Mouse (Mus musculus) liver, embryonic 15.5 days (tissue): ENCODE data around the gene Ccdc186. TPM values are rescaled to one million over a fixed set of nuclear protein-coding genes. Genes with fewer than 3 reads are reported as not detected.
"Not testable (repeated sequence)": the region's sequence is repeated elsewhere in the genome, so short reads cannot be mapped to it uniquely, and the experiment has no call there.

ENCODE experiments used
- ATAC-seq: fragments of 200-750 bp; cut with Nextera tagmentation; 2 replicates; pipeline ENCODE4 v1.8.0; 2017; ENCODE audit warnings: moderate number of reproducible peaks, mild to moderate bottlenecking, moderate library complexity; ENCODE audit not compliant: insufficient read depth
- H3K27ac ChIP-seq: fragments of 300-500 bp; sonication (generic); replicated peaks from 2 replicates; pipeline ENCODE4 v1.5.1; 2015; ENCODE audit warnings: mild to moderate bottlenecking, inconsistent platforms
- H3K27me3 ChIP-seq: fragments of 300-500 bp; sonication (generic); 2 replicates; pipeline ENCODE4 v1.6.1; 2015; ENCODE audit warnings: mild to moderate bottlenecking, inconsistent platforms
- H3K36me3 ChIP-seq: fragments of 300-500 bp; sonication (generic); replicated peaks from 2 replicates; pipeline ENCODE4 v1.6.1; 2015; ENCODE audit warnings: moderate library complexity, mild to moderate bottlenecking, inconsistent platforms
- H3K4me1 ChIP-seq: fragments of 300-500 bp; sonication (generic); replicated peaks from 2 replicates; pipeline ENCODE4 v1.6.1; 2015; ENCODE audit warnings: inconsistent platforms
- H3K4me2 ChIP-seq: fragments of 300-500 bp; sonication (generic); 2 replicates; pipeline ENCODE4 v1.6.1; 2015; ENCODE audit warnings: moderate library complexity, mild to moderate bottlenecking, inconsistent platforms
- H3K4me3 ChIP-seq: fragments of 300-500 bp; sonication (generic); replicated peaks from 2 replicates; pipeline ENCODE4 v1.5.1; 2015; ENCODE audit warnings: mild to moderate bottlenecking, inconsistent platforms
- H3K9ac ChIP-seq: fragments of 300-500 bp; sonication (generic); 2 replicates; pipeline ENCODE4 v1.6.1; 2015; ENCODE audit warnings: moderate library complexity, mild to moderate bottlenecking, inconsistent platforms
- H3K9me3 ChIP-seq: fragments of 300-500 bp; sonication (generic); replicated peaks from 2 replicates; pipeline ENCODE4 v1.6.1; 2016; ENCODE audit warnings: inconsistent platforms
- WGBS: fragments of 180-500 bp; shearing (Covaris S2); methylation state at CpG from one replicate; pipeline ENCODE4 v1.1.7; 2015; ENCODE audit warnings: mixed read lengths; ENCODE audit not compliant: insufficient replicate concordance; 5-methylcytosine and 5-hydroxymethylcytosine counted together
- polyA plus RNA-seq: library from polyadenylated mRNA; unstranded; fragments of >200 nt; fragmentation: Nextera tagmentation; extraction: Ambion mirVana; gene quantifications from 2 replicates; pipeline ENCODE4 v1.2.1, GENCODE M21; 2015

Ccdc186 gene
- polyA plus RNA-seq, 1 experiment from 2014 or later, result 5.3 TPM

DNA sequence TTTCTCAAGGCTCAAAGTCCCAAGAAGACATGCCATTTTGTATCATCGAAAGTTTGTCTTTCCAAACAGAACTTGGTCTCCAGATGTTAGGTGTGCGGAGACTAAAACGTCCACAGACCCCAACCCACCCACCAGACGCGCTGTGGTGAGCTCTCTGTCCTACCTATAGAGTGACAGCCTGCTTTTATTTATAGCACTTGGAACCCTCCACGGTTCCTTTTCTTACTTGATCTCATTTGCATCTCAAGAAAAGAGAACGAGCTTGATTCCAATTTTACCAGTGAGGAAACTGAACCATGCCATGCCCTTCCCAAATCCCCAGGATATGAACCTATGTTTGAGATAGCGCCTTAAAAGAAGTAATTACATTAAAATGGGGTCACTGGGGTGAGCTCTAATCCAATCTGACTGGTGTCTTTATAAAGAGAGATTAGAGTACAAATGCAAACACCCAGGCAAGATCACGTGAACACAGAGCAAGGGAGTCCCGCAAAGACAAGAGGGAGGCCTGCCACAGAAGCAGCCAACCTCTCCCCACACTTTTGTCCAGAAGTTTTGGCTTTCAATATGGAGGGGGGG lies 48.5 kb downstream of the Ccdc186 start:
- Histone ChIP-seq H3K27me3 (peaks cover 41% of the 10 kb centered on the region), H3K4me3 (no peak overlapping the region), H3K4me2 (no peak overlapping the region), H3K36me3 (no peaks in the 10 kb centered on the region), H3K27ac (no peak overlapping the region), H3K4me1 (peaks cover 5% of the 10 kb centered on the region), H3K9me3 (no peaks in the 10 kb centered on the region), H3K9ac (no peak overlapping the region)
- WGBS, result 55% methylated on average over 10 of the region's 10 CpGs
- no peak for ATAC-seq

DNA sequence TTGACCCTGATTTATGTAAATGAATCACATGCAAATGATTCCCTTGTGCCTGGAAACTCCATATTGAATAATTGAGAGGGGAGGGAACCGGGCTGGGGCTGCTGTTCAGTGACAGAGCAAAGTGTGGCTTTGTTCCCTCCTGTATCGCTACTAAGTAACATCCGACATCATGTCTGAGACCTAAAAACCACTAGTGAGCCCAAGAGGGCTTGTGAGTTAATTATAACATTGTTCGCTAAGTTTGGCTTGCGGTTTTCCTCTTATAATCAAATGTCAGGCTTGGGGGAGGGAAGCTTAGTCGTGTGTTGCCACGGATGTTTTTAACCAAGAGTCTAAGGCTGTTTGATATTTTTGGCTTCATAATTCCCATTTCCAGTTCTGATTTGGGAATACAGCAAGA lies 49.8 kb downstream of the Ccdc186 start:
- WGBS, result 62% methylated on average over 7 of the region's 7 CpGs
- no peak for ATAC-seq

DNA sequence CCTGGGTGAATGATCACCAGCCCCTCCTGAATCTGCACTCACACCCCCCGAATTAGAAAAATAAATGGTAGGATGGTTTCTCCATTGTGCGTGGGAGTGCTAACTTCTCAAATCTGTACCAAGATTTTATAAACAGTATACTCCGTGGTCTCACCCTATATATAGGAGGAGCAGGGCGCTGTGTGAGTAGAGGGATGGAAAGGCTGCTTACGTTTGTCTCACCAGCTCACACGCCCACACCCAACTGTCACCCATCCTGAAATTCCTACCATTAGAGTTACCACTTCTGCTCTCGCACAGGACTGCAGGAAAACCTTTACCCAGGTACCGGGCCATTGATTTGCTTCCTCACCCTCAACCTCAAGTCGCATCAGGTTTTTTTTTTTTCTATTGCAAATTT lies 53.0 kb downstream of the Ccdc186 start:
- Histone ChIP-seq H3K36me3 (no peaks in the 10 kb centered on the region), H3K4me3 (no peak overlapping the region), H3K27me3 (peaks cover 6% of the 10 kb centered on the region; the same call in 1 of the 2 replicates), H3K9me3 (no peaks in the 10 kb centered on the region), H3K27ac (no peak overlapping the region), H3K4me2 (no peak overlapping the region), H3K9ac (no peak overlapping the region), H3K4me1 (no peaks in the 10 kb centered on the region)
- no peak for ATAC-seq
- WGBS, result 59% methylated on average over 9 of the region's 9 CpGs

More for the DNA sequence above, 49.8 kb downstream of the Ccdc186 start:
- Histone ChIP-seq H3K36me3 (no peaks in the 10 kb centered on the region), H3K9me3 (no peaks in the 10 kb centered on the region), H3K4me2 (no peak overlapping the region), H3K4me3 (no peak overlapping the region), H3K27ac (no peak overlapping the region), H3K27me3 (peaks cover 33% of the 10 kb centered on the region), H3K4me1 (peaks cover 5% of the 10 kb centered on the region), H3K9ac (no peak overlapping the region)

DNA sequence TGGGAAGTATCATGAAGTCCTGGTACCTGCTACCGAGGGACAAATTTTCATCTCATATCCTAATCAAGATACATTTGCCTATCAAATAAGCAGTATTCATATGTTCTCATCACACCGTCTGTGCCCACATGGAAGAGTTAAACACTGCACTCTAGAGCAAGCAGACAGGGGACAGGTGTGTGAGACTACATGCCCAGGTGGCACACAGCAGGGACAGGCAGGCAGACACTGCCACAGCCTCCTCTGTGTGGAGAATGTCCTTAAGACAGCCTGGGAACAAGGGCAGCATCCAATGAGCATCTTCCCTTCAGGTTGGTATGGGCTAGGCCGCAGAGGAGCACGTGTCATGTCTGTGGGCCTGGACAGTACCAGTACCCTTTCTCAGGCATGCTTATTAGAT lies 59.3 kb downstream of the Ccdc186 start:
- no peaks in the 10 kb centered on the region; the same call in 1 of the 2 replicates for H3K27me3 ChIP-seq
- no peak overlapping the region for H3K4me2 ChIP-seq
- no peak overlapping the region for H3K27ac ChIP-seq
- no peak overlapping the region for H3K4me3 ChIP-seq
- no peaks in the 10 kb centered on the region for H3K4me1 ChIP-seq
- H3K9ac ChIP-seq, result no peak overlapping the region
- ATAC-seq, result no peak
- 66% methylated on average over 4 of the region's 4 CpGs for WGBS
- H3K36me3 ChIP-seq, result no peaks in the 10 kb centered on the region
- H3K9me3 ChIP-seq, result no peaks in the 10 kb centered on the region

DNA sequence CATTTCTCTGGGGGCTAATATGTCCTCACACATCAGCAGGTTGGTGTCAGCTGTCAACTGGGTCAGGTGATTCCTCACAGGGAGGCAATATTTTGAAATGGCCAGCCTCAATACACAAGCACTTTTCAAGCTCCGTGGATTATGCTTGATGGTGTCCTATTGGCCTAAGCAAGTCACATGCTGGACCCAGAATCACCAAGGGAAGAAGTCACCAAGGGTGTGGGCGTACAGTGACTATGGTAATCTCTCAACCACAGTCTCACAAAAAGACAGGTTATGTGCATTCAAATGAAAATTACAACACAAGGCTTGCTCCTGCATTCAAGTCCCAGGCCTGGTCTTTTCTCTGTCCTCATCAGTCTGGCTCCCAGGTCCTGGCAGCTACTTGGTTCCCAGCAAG lies 60.3 kb downstream of the Ccdc186 start:
- Histone ChIP-seq H3K9ac (no peak overlapping the region), H3K4me3 (no peak overlapping the region), H3K4me1 (no peaks in the 10 kb centered on the region), H3K36me3 (no peaks in the 10 kb centered on the region), H3K4me2 (no peak overlapping the region), H3K9me3 (no peaks in the 10 kb centered on the region), H3K27ac (no peak overlapping the region), H3K27me3 (no peaks in the 10 kb centered on the region; the same call in 1 of the 2 replicates)
- WGBS, result 53% methylated on average over 2 of the region's 2 CpGs
- no peak for ATAC-seq

DNA sequence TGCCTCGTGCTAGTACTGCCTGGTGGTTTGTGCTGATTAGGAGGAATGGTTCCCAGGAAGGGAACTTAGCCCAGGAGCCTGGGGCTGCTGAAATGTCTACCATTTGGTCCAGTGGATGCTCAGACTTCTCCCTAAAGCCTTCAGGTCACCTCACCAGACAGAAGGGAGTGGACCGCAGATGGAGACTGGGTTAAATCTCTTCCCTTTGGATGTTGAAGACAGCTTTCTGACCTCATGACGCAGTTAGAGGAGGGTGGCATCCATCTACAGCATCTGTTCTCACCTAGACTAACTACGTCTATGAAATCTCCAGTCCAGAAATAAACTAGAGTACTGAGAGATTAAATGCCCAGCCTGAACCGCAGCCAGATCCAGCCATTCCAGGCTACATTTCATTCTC lies 60.9 kb downstream of the Ccdc186 start:
- H3K4me3 ChIP-seq, result no peak overlapping the region
- WGBS, result 70% methylated on average over 5 of the region's 5 CpGs
- no peaks in the 10 kb centered on the region for H3K36me3 ChIP-seq
- no peak for ATAC-seq
- H3K9ac ChIP-seq, result no peak overlapping the region
- no peak overlapping the region for H3K27ac ChIP-seq
- no peaks in the 10 kb centered on the region; the same call in 1 of the 2 replicates for H3K27me3 ChIP-seq
- H3K4me1 ChIP-seq, result no peaks in the 10 kb centered on the region
- H3K9me3 ChIP-seq, result no peaks in the 10 kb centered on the region
- H3K4me2 ChIP-seq, result no peak overlapping the region

DNA sequence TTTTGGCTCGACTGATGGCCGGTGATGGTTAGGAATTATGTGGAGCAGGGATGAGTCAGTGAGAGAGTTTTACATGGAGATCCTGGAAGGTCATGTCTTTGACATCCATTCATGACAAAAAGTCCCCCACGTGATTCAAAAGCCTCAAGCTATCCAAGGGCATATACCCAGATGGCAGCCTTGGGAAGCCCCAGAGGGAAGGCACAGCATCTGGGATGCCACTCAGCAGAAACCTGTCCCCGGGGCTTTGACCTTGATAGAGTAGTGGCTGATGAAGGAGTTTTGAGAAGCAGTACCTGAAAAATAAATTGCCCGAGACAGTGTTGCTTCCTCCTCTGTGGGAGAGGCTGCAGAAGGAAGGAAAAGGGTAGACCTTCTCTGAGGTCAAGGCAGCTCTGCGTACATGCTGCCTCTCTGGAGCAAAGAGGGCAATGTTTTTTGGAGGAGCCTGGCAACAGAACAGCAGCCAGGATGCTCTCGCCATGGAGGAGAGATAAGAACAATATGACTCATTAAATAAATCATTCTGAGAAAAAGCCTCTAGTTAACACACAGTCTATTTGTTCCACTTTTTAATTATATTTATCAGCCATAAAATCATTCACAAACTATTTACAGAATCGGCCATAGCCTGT lies 61.6 kb downstream of the Ccdc186 start:
- Histone ChIP-seq H3K27me3 (no peaks in the 10 kb centered on the region; the same call in 1 of the 2 replicates), H3K36me3 (no peaks in the 10 kb centered on the region), H3K4me1 (no peaks in the 10 kb centered on the region), H3K9me3 (no peaks in the 10 kb centered on the region), H3K27ac (no peak overlapping the region), H3K9ac (no peak overlapping the region), H3K4me2 (no peak overlapping the region), H3K4me3 (no peak overlapping the region)
- ATAC-seq, result no peak
- WGBS, result 44% methylated on average over 8 of the region's 8 CpGs

DNA sequence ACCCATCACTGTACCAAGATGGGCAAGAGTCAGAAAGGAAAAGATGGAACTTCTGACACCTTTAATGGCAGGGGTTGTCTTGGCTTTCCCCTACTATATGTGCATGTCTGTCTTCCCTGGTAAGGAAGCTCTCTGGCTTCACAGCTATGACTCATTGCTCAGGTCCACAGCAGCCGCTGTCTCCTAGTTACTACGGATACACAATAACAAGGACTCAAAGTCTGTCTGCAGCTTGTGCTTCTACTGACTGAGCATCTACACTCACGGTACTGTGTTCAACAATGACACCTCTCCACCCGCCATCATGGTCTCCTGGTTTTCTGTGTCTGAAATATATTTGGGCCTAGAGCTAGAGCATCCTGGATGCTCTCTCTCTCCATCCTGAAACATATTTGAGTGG lies 62.2 kb downstream of the Ccdc186 start:
- H3K9me3 ChIP-seq, result no peaks in the 10 kb centered on the region
- WGBS, result 57% methylated on average over 4 of the region's 4 CpGs
- ATAC-seq, result no peak

DNA sequence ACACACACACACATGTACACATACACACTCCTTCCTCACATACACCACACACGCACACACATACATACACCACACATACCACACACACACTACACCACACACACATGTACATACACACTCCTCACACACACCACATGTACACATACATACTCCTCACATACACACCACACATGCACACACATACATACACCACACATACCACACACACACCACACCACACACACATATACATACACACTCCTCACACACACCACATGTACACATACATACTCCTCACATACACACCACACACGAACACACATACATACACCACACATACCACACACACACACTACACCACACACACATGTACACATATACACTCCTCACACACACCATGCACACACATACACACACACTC lies 63.7 kb downstream of the Ccdc186 start:
- WGBS, result 61% methylated on average over 2 of the region's 2 CpGs
- Histone ChIP-seq H3K4me1 (no peaks in the 10 kb centered on the region), H3K4me3 (no peak overlapping the region), H3K36me3 (no peaks in the 10 kb centered on the region), H3K4me2 (no peak overlapping the region), H3K27ac (no peak overlapping the region), H3K9me3 (no peaks in the 10 kb centered on the region), H3K27me3 (no peaks in the 10 kb centered on the region; the same call in 1 of the 2 replicates), H3K9ac (no peak overlapping the region)
- ATAC-seq, result no peak

More for the DNA sequence above, 62.2 kb downstream of the Ccdc186 start:
- Histone ChIP-seq H3K27me3 (no peaks in the 10 kb centered on the region; the same call in 1 of the 2 replicates), H3K4me2 (no peak overlapping the region), H3K27ac (no peak overlapping the region), H3K4me1 (no peaks in the 10 kb centered on the region), H3K4me3 (no peak overlapping the region), H3K9ac (no peak overlapping the region), H3K36me3 (no peaks in the 10 kb centered on the region)

DNA sequence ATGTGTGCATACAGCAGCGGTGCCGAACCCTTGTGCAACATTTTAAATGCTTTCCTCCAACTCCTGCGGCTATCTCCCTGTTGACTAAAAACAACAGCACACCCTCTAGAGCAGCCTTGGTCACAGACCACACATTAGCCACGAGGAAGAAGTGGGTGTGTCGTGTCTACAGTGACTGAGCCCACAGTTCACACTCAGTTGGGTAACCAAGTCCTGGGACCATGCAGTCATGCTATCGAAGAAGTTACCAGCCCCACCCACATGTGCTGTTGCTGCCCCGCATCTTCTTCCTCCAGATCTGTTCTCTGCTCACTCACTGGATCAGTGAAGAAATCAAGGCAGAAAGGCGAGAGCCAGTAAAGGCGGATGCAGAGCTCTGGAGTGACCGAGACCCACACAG lies 65.6 kb downstream of the Ccdc186 start:
- Histone ChIP-seq H3K36me3 (no peaks in the 10 kb centered on the region), H3K27me3 (no peaks in the 10 kb centered on the region; the same call in 1 of the 2 replicates), H3K4me1 (0 out of 2 replicates have a peak, but pooled peaks cover 4% of the 10 kb centered on the region), H3K4me3 (no peak overlapping the region), H3K27ac (no peak overlapping the region), H3K4me2 (no peak overlapping the region), H3K9ac (no peak overlapping the region), H3K9me3 (no peaks in the 10 kb centered on the region)
- 59% methylated on average over 10 of the region's 10 CpGs for WGBS
- ATAC-seq, result no peak

DNA sequence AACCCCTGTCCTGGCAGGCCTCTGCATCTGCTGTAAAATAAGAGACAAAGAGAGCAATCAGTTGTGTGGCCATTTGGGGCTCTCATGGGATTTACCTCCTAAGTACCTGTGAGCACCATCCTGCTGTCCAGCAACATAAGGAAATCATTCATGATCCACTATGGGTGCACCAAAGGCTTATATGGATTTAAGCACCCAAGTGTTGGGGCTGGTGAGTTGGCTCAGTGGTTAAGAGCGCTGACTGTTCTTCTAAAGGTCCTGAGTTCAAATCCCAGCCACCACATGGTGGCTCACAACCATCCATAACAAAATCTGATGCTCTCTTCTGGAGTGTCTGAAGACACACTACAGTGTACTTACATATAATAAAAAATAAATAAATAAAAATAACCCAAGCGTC lies 67.5 kb downstream of the Ccdc186 start:
- H3K4me1 ChIP-seq, H3K27me3 ChIP-seq, H3K36me3 ChIP-seq, H3K27ac ChIP-seq, H3K4me2 ChIP-seq, H3K4me3 ChIP-seq, H3K9ac ChIP-seq, H3K9me3 ChIP-seq, ATAC-seq: not testable (repeated sequence)
- 68% methylated on average over 2 of the region's 2 CpGs for WGBS
